Mouse (Mus musculus) megakaryocyte, embryonic 14.5 days (primary cell): Measurements from ENCODE around the gene Vezt. TPM values are rescaled to one million over a fixed set of nuclear protein-coding genes. Genes with fewer than 3 reads are reported as not detected.

ENCODE experiments used
- H3K27me3 ChIP-seq: replicated peaks from 2 replicates; pipeline ENCODE3; 2012; ENCODE audit warnings: inconsistent platforms
- H3K36me3 ChIP-seq: replicated peaks from 2 replicates; pipeline ENCODE3; 2012; ENCODE audit warnings: low read length, inconsistent platforms, mixed read lengths
- H3K4me1 ChIP-seq: 2 replicates; pipeline ENCODE4 v1.6.1; 2012; ENCODE audit warnings: inconsistent platforms
- H3K4me3 ChIP-seq: replicated peaks from 2 replicates; pipeline ENCODE3; 2012; ENCODE audit warnings: moderate library complexity, mild to moderate bottlenecking, inconsistent platforms
- H3K9me3 ChIP-seq: 2 replicates; pipeline ENCODE4 v1.6.1; 2012; ENCODE audit warnings: inconsistent platforms
- FLI1 ChIP-seq: IDR thresholded peaks from 2 replicates; pipeline ENCODE4 v1.6.1; 2012; ENCODE audit warnings: low read length, inconsistent platforms, mixed read lengths
- GATA1 ChIP-seq: IDR thresholded peaks from 3 replicates; pipeline ENCODE4 v1.6.1; 2012; ENCODE audit warnings: mixed read lengths, low read length, inconsistent platforms, borderline replicate concordance
- polyA plus RNA-seq: library from polyadenylated mRNA; stranded (reverse); fragments of >175 nt; gene quantifications from 2 replicates; pipeline ENCODE4 v1.2.3, GENCODE M21; 2012; ENCODE audit warnings: low replicate concordance; ENCODE audit not compliant: insufficient read depth

Vezt gene
- polyA plus RNA-seq, 1 experiment: 1.7 TPM

DNA sequence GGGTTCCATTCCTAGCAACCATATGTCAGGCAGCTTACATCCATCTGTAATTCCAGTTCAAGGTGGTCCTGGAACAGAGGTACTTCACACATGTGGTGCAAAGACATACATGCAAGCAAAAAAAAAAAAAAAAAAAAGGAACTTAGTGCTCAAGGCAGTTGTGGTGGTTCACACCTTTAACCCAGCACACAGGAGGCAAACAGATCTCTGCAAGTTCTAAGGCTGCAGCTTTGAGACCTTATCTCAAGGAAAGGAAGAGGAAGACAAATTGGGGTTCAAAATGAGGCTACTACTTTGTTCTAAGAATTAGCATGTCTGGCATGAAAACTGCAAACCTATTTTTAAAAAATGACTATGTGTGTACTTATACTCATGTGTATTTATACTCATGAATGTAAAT lies 50.3 kb downstream of the Vezt start:
- Histone ChIP-seq H3K4me1 (peaks cover 18% of the 10 kb centered on the region), H3K9me3 (no peaks in the 10 kb centered on the region), H3K4me3 (no peak overlapping the region)

DNA sequence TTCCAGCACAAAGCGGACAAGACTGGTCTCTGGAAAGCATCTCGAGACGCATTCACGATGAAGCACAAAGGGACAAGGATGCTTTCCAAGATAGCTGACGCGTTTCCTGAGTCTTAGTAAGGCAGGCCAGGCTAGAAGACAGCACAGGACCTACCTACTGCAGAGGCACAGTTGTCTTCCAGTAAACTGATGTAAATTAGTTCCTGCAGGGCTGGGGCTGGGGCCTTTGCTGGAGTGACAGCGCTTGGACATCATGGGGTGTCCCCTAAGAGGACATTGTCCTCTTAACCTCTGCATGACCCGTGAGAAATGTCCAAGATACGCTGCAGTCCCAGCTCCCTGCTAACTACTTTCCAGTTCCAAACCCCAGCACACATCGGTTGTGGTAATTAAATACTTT lies 66.3 kb downstream of the Vezt start:
- peaks cover 38% of the 10 kb centered on the region for H3K36me3 ChIP-seq
- no peak overlapping the region for H3K4me3 ChIP-seq
- H3K4me1 ChIP-seq: no peaks in the 10 kb centered on the region
- TF ChIP-seq FLI1: no peak
- TF ChIP-seq GATA1: no peak
- no peaks in the 10 kb centered on the region for H3K9me3 ChIP-seq
- no peaks in the 10 kb centered on the region for H3K27me3 ChIP-seq

More for the DNA sequence above, 50.3 kb downstream of the Vezt start:
- H3K27me3 ChIP-seq: no peaks in the 10 kb centered on the region
- H3K36me3 ChIP-seq: peaks cover 40% of the 10 kb centered on the region
- no peak for TF ChIP-seq GATA1
- no peak for TF ChIP-seq FLI1

DNA sequence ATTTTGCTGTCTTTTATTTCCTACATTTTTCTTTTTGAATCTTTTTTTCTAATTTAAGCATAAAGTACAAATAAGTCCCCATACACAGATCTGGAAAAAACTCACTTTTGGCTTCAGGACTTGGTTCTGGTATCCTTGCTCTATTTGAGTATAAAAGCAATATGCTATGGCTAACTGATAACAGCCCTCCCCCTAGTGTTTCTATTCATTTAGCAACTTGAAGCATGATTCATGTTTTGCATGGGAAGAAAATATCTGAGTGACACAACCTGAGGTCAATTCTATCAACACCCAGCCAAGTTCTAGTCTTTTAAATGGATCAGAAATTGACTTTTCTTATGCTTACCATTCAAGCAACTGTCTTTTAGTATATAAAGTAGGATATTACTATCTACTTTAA lies 68.1 kb downstream of the Vezt start:
- TF ChIP-seq GATA1 (no peak), FLI1 (no peak)
- Histone ChIP-seq H3K9me3 (no peaks in the 10 kb centered on the region), H3K4me3 (no peak overlapping the region), H3K27me3 (no peaks in the 10 kb centered on the region), H3K36me3 (peaks cover 22% of the 10 kb centered on the region), H3K4me1 (no peaks in the 10 kb centered on the region)

DNA sequence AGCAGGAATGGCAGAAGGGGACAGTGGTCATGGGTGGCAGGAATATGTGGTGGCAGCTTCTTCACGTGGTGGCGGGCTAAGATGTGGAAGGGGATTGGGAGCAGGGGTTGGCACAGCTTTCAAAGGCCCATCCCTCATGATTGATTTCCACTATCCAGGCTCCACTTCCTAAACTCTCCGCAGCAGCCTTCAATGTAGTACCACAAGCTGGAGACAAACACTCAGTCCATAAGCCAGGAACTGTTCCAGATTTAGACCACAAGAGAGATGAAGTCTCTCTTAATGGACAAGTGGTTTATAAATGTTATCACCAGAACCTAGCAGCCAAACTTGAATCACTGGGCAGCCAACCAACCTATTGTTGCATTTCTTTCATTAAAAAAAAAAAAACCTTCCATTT lies 81.6 kb downstream of the Vezt start:
- H3K4me1 ChIP-seq: no peaks in the 10 kb centered on the region
- TF ChIP-seq GATA1: no peak
- H3K36me3 ChIP-seq: no peaks in the 10 kb centered on the region
- peaks cover 2% of the 10 kb centered on the region for H3K27me3 ChIP-seq
- H3K9me3 ChIP-seq: no peaks in the 10 kb centered on the region
- H3K4me3 ChIP-seq: no peak overlapping the region

DNA sequence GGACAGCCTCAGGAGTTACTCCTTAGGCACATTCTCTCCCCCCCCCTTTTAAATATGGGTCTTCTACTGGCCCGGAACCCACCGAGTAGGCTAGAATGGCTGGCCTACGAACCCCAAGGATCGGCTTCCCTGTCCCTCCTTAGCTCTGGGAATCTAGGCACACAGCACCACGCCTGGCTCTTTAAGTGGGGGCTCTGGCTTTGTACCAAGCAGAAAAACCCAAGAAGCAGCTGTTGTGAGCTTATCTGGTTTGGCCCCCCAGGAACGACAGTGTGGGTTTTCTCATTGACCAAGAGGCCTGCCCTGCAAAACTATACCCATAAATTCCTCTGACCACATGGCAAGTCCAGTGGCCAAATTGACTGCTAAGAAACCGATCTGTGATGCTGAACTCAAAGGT lies 82.1 kb downstream of the Vezt start:
- no peaks in the 10 kb centered on the region for H3K9me3 ChIP-seq
- H3K27me3 ChIP-seq: peaks cover 5% of the 10 kb centered on the region
- H3K4me1 ChIP-seq: no peaks in the 10 kb centered on the region
- H3K36me3 ChIP-seq: no peaks in the 10 kb centered on the region
- H3K4me3 ChIP-seq: no peak overlapping the region
- TF ChIP-seq FLI1 (no peak), GATA1 (no peak)

DNA sequence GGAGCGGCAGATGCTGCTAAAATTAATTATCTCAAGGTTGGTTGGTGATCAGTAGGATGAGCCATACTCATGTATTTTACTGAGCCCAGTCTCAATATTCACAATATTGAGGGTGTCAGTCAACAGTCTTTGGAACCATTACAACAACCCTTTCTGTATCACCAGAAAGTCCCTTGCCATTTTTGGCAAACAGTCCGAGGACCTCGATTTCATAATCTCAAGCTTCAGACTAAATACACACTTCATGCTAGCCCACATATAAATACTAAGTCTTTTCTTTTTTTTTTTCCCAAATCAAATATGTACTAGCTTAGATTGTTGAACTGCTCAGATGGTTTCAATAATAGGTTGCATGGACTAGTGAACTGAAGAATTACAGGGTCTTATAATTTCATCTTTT lies 84.6 kb downstream of the Vezt start:
- TF ChIP-seq GATA1: no peak
- H3K27me3 ChIP-seq: peaks cover 5% of the 10 kb centered on the region
- no peak overlapping the region for H3K4me3 ChIP-seq
- H3K9me3 ChIP-seq: no peaks in the 10 kb centered on the region
- H3K4me1 ChIP-seq: no peaks in the 10 kb centered on the region
- no peaks in the 10 kb centered on the region for H3K36me3 ChIP-seq

DNA sequence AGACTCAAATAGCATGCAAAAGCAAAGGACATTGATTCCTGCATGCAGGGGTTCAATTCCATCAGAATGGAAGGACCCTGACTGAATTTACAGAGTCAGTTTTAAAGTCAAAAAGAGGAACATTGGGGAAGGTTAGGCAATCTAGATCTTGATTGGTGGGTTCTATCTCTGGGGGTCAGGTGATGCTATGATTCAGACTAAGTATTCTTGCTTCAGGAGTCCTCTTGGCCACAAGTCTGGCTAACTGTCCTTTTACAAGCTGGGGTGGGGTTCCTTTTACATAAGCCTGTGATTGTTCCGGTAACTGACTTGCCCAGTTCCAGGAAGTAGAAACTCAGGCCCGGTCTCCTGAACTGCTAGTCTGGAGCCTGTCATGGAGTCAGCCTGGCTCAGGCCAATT lies 85.7 kb downstream of the Vezt start:
- no peak overlapping the region for H3K4me3 ChIP-seq
- H3K36me3 ChIP-seq: no peaks in the 10 kb centered on the region
- no peaks in the 10 kb centered on the region for H3K9me3 ChIP-seq
- TF ChIP-seq GATA1 (no peak), FLI1 (no peak)
- H3K27me3 ChIP-seq: peaks cover 7% of the 10 kb centered on the region
- H3K4me1 ChIP-seq: no peaks in the 10 kb centered on the region

DNA sequence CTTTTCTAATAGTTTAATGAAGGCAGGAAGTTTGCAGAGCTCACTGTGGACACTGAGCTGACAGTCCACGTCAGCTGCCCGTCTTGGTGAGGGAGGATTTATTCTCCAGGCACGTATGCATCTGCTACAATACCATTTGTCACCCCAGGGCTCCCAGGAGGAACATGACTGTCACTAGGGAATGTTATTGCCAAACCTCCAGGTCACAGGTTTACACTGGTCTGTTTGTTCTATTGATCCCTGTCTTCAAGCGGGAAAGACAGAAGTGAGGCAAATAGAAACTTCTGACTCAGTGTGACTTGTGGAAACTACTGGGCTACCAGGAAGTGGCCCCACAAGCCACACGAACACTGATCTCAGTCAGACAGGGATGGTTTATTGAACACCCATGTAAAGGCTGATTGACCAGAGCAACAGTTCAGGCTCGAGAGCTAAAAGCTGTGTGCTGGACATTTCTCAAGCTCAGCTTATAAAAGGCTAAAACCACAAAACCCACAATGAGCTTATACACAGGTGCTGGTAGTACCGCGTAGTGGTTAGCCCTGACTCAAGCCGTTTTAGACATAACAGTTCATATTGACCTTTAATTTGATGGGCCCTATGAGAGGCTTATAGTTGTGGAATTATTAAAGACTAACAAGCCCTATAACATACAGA lies 89.6 kb downstream of the Vezt start:
- TF ChIP-seq GATA1 (no peak), FLI1 (no peak)
- Histone ChIP-seq H3K4me3 (no peak overlapping the region), H3K4me1 (no peaks in the 10 kb centered on the region), H3K9me3 (no peaks in the 10 kb centered on the region), H3K27me3 (peaks cover 7% of the 10 kb centered on the region), H3K36me3 (no peaks in the 10 kb centered on the region)

DNA sequence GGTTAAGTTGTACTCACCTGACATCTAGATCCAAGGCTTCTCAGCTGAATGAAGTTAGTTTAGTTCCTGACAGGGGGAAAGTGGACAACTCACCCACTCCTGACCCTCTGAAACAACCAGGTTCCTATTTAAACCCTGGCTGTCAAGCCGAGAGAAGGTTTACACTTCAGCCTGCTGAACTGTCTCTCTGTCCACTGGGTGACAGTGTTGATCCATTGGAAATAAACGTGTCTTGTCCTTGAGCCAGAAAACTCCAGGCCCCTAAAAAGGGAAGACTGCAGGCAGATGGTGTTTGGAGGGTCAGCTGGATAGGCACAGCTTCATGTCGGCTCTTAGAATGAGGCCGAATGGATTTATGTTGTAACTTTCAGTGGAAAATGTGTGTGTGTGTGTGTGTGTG lies 90.3 kb downstream of the Vezt start:
- H3K4me3 ChIP-seq: no peak overlapping the region
- TF ChIP-seq FLI1 (no peak), GATA1 (no peak)
- H3K9me3 ChIP-seq: no peaks in the 10 kb centered on the region
- no peaks in the 10 kb centered on the region for H3K4me1 ChIP-seq
- peaks cover 9% of the 10 kb centered on the region for H3K27me3 ChIP-seq
- no peaks in the 10 kb centered on the region for H3K36me3 ChIP-seq

DNA sequence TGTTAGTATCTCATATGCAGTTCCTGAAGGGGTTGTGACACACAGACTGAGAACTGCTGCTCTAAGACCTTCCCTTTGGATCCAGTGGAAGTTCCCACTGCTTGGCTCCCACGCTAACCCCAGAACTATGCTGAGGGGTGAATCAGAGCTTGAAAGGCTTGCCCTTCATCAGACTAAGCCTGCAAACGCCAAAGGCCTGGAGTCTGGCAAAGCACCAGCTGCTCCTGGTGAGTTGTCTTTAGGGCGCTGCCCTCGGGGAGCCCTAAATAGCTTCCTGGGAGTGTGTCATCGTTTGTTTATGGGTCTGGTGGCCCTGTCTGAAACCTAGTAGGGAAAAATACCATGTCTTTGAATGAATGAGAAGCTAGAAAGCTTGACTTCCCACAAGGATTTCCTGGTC lies 91.4 kb downstream of the Vezt start:
- no peak for TF ChIP-seq FLI1
- no peak for TF ChIP-seq GATA1
- H3K4me1 ChIP-seq: no peaks in the 10 kb centered on the region
- no peak overlapping the region for H3K4me3 ChIP-seq
- no peaks in the 10 kb centered on the region for H3K9me3 ChIP-seq
- peaks cover 8% of the 10 kb centered on the region for H3K27me3 ChIP-seq
- H3K36me3 ChIP-seq: no peaks in the 10 kb centered on the region

DNA sequence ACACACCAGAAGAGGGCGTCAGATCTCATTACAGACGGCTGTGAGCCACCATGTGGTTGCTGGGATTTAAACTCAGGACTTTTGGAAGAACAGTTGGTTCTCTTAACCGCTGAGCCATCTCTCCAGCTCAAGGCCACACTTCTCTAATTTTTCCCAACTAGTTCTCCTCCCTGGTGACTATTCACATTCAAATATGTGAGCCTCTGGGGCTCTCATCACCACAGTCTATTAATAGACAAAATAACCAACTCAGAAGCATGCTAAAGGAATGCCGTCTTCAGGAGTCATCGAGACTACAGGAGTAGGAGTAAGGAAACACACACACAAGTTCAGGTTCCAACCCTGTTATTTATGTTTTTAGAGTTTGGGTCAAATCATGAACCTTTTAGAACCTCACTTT lies 95.3 kb downstream of the Vezt start:
- TF ChIP-seq FLI1 (no peak), GATA1 (no peak)

More for the DNA sequence above, 95.3 kb downstream of the Vezt start:
- Histone ChIP-seq H3K4me1 (no peaks in the 10 kb centered on the region), H3K27me3 (peaks cover 2% of the 10 kb centered on the region), H3K4me3 (no peak overlapping the region), H3K36me3 (no peaks in the 10 kb centered on the region), H3K9me3 (no peaks in the 10 kb centered on the region)
